Mouse (Mus musculus) liver, embryonic 14.5 days (tissue): ENCODE measurements around the gene Pex14.
"Not testable (repeated sequence)": the region's sequence is repeated elsewhere in the genome, so short reads cannot be mapped to it uniquely, and the experiment has no call there.

Experiments used
- CTCF ChIP-seq: IDR thresholded peaks from 2 replicates; pipeline ENCODE4 v1.5.1; 2016; ENCODE audit warnings: antibody characterized with exemption, low read depth, control low read depth
- EP300 ChIP-seq: IDR thresholded peaks from 2 replicates; pipeline ENCODE4 v1.6.1; 2016; ENCODE audit warnings: antibody characterized with exemption, low read depth

DNA sequence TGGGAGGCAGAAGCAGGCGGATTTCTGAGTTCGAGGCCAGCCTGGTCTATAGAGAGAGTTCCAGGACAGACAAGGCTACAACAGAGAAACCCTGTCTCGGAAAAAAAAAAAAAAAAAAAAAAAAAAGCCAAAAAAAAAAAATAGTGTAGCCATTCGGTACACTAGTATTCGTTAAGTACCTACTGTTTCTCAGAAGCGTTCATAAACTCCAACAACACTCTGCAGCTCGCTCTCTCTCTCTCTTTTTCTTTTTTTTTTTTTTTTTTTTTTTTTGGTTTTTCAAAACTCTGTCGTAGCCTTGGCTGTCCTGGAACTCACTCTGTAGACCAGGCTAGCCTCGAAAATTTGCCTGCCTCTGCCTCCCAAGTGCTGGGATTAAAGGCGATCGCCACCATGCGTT is 773 bp upstream of the Pex14 start:
- not testable (repeated sequence) for TF ChIP-seq CTCF, EP300
